Mouse (Mus musculus) ovary, postnatal 36 days (tissue): ENCODE measurements around the gene Nrxn1.
"Not testable (repeated sequence)": the region's sequence is repeated elsewhere in the genome, so short reads cannot be mapped to it uniquely, and the experiment has no call there.

Experiments used
- DNase-seq: peaks from one replicate; pipeline ENCODE4 v3.0.0; 2022; ENCODE audit warnings: low spot score, mixed read lengths

Gene Nrxn1

DNA sequence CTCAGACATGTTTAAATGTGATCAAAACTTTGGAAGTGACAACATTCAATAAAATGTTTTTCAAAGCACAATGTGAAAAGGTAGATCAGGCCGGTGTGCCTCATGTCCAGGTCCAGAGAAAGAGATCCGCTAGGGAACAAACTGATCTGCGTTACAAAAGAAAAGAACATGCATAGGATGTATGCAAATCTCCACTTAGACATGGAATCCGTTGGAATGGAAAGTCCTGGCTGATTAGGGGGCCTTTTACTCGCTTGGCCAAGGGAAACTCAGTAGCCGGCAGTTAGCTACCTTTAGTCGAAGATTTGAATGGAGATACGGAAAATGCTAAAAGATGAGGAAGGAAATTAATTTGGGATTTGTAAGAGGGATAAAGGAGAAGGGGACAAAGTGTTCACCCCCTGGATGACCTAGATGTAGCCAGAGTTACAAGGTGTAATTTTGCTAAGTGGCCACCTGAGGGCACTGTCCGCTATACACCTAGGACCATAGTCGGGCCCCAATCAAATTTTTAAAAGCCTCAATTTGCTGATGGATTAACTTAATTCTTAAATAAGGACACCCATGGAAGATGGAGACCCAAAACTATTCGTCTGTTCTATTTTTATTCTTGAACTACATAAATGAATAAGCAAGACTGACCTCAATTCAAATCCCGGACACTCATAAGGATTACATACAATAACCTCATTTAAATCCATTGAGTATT, 508.9 kb downstream of the Nrxn1 start:
- peak; percentile 7 for DNase-seq

DNA sequence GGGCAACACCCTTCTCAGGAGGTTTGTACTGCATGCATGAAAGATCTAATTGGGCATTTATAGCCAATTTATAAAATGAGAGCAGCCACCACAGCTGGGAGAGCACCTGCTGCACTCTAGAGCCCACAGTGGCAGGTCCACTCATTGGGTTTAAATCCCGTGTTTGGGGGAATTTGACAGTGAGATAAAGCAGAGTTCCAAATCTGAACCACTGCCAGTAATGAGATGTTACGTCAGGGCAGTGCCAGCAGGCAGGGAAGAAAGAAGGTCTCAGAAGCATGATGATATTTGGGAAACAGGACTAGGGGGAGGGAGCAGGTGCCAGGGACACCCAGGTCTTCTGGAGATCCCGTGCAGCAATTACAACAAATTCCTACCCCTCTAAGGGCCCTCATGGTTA, 509.7 kb downstream of the Nrxn1 start:
- no peak for DNase-seq

DNA sequence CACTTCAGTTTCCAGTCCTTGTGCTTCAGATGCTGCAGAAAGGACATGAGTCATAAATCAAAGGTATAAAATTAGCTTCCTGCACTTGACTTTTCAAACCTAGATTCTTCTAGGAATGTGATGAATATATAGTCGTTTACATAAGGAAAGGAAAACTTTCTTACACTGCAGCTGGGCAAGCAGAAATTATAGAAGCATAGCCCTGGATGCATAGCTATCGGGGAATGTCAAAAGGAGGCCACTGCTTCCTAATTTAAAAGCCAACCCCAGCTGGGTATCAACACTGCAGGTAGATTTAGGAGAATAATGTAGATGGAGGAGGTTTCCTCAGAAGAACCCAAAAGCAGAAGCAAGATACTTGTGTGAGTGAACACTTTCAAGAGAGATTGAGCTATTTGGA, 523.0 kb downstream of the Nrxn1 start:
- DNase-seq, result no peak

DNA sequence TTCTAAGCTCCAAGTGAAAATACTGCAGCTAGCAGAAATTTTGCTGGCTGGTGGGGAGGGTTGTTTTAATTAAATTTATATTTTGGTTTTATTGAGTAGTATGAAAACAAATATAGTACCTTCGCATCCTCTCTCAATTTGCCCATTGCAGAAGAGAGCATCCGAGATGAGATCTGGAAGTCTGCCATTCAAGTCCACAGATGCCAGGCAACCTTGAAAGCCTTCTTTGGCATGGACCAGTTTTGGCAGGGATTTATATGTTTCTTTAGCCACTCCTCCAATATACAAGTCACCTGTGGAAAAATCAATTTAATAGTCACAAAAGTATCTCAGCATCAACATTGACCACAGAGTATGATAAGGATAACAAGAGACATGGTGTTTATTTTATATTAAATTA, 527.7 kb downstream of the Nrxn1 start:
- no peak for DNase-seq

DNA sequence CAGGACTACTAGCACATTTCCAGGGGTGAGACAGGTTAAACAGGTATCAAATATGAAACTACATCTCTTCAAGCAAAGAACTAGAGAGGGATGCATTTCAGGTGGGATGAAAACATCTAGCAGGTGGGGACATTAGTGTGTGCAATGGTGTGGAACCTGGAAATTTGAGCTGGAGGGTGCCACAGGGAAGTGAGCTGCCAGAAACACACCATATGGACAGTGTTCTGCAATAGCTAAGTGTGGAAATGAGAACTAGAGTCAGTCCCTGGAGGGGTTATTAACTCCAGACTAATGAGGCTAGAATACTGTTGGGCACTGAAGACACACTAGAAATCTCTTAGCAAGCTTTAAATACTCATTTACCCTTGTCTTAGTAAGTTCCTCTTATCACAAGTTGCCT, 536.5 kb downstream of the Nrxn1 start:
- DNase-seq, result no peak

DNA sequence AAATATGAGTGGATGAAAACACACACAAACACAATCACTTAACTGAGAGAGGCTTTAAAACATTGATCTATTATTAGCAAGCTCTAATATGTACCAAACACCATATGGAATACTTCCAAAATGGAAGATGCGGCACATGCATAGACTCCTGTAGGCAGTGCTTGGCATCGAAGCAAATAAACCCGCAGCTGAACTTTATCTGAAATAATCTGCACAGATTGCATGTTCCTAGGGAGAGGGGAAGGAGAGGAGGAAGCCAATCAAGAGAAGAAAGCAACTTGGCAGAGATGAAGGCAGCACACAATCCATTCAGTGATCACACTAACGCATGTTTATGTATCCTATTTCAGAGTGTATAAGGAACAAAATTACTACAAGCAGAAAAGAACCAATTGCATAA, 542.5 kb downstream of the Nrxn1 start:
- DNase-seq, result no peak

DNA sequence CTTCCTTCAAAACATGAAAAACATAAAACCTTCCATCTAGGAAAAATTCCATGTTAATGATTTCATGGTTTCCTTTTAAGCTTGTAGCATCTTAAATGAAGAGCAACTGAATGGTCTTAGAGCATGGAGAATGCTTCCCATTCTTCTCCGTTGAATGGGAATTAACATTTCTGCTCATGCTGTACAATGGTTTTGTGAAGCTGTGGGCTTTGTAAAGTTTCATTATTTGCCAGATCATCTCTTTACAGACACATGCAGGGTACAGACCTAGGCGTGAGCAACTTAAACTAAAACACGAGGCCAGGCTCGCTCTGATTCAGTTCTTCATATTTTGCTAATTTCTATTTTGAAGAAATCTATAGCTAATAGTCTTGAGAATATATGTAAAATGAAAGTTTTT, 546.1 kb downstream of the Nrxn1 start:
- DNase-seq, result no peak

DNA sequence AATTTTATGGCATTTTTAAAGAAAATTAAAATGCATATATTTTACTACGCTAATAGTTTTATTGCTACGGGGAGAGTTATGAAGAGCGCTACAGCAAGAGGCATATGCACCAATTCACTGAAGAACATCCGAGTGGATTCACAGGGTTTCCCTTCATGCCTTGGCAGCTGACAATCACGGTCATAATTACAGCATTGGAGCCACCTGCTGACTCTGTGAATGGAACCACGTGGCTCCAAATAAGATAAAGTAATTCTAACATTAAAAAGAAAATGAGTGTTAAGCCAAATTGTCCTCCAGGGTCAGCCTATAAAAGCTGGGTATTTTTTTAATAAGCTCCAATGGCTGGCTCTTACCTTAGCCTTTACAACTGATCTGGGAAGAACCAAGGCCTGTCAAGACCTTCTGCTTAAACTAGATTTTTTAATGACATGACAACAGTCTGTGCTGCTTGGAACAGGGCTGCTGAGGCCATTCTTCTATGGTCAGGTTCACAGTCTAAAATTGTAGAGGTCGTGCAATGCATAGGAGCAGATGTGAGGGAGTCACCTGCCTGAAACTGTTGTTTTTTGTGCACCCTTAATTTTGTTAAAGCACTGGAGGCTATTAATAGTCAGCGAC, 548.1 kb downstream of the Nrxn1 start:
- no peak for DNase-seq

DNA sequence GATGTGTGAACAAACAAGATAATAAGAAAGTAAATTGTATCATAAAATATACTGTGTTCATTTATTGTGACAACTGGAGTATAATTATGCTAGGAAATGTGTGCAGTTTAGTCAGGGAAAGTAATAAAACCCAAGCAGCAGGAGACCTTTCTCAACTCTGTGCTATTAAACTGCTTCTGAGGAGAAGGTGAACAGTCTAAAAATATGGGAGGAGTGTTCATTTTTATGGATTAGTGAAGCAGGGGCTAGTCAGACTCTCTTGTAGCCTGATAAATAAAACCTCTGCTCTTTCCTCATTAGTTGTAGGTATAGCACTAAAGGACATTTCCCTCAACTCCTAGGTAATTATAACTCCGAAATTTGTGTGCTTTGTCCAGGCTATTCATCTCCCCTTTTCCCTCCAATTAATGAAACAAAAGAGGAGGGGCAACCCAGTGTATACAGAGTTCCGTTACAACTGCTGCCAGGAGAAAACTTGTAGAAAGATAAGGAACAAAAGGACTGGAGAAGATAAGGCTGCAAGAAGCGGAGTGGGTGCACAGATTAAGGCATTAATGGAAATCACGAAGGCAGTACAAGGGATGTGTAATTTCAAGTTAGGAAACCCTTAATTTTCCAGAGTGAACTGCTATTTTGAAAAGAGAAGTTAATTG, 548.8 kb downstream of the Nrxn1 start:
- DNase-seq, result no peak

DNA sequence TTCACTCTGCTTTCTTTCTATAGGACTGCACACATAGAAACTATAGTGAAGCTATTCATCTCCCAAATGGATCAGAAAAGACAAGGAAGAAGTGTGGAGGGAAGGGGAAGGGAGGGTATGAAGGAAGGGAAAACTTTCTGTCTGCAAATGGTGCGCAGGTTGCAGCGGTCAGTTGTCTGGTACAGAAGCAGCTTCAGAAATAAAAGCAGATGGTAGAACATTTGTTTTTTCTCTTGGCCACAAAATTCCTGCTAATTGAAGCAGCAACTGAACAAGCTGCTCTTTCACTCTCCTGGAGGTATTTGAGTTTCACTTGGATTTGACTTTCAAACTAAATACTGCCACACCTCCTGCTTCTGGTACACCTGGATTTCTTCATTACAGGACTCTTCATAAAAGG, 561.4 kb downstream of the Nrxn1 start:
- DNase-seq, result no peak

DNA sequence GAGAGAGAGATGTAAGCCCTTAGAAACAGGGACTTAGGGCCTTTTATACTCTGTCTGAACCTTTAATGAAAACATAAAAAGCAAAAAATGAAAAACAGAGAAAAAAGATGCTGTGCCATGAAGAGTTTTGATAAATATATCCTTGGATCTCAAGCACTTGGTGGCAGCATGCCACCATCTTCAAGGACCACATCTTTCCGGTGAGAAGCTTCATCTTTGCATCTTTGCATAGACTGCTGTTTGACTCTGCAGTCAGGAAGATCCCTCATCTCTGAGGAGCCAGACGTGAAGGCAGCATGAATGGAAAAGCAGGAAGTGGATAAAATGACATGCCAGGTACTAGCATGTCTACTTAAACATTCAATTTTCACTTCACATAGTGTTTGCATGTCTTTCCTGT, 586.8 kb downstream of the Nrxn1 start:
- DNase-seq, result no peak

DNA sequence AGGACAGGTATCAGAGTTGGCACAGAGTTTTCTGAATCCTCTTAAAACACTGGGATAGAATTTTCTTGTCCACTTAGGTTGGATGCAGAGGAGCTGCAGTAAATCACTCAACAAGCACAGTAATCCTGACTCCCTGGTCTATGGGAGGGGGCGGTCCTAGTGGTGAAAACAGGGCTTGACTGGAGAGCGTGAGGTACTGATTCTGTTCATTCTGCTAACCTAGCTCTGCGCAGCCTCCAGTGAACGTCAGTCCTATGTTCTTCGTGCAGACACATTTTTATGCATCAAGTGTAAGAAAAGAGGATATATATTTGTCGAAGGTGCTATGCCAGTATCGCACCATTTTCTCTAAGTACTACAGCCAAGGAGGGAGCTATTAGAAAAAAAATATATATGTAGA, 588.9 kb downstream of the Nrxn1 start:
- not testable (repeated sequence) for DNase-seq

DNA sequence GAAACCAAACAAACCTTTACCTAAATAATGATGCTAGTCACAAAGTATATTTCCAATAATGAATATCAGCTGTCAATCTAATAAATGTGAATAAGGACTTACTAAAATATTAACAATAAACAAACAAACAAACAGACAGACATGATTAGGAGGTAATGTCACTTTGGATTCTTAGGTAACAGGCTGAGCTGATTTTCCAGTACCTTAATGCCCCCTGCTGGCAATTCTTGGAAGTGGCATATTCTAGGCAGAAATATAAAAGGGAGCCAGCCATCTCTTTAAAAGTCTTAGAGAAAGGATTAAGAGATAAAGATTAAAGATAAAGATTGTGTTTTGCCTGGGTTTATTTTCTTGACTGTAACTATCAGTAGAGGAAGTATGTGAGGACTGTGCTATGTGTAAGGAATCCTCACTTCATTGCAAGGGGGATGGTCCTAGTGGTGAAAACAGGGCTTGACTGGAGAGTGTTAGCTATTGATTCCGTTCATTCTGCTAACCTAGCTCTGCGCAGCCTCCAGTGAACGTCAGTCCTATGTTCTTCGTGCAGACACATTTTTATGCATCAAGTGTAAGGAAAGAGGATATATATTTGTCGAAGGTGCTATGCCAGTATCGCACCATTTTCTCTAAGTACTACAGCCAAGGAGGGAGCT, 591.7 kb downstream of the Nrxn1 start:
- peak; percentile 9 for DNase-seq

DNA sequence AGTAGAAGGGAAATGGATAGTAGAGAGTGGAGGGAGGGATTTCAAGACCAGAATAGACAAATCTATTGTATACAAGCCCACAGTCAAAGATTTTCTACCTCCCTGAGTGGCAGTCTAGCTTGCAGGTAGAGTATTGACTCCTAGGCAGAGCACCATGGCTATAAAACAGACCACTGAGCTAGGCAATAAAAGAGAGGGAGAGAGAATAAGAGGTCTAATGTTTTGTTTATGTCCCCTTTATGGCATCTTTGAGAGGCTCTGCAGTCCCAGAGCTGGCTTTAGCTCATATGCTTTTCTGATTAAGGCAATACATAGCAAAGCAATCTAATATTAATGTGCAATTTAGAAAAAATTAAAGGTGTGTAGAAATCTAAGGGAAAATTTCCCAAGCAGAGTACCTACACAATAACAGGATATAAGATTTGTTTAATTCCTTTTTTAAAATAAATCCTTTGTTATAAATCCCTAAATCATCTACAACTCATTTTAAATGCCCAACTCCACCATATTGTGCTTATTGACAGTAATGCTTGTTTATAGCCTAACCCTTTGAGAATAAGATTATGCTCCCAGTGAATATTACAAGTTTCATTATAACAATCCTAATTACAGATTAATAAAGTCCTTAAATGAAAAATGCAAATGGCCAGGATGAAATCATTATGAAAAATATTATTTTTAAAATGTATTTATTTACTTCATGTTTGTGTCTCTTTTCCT, 613.2 kb downstream of the Nrxn1 start:
- no peak for DNase-seq

DNA sequence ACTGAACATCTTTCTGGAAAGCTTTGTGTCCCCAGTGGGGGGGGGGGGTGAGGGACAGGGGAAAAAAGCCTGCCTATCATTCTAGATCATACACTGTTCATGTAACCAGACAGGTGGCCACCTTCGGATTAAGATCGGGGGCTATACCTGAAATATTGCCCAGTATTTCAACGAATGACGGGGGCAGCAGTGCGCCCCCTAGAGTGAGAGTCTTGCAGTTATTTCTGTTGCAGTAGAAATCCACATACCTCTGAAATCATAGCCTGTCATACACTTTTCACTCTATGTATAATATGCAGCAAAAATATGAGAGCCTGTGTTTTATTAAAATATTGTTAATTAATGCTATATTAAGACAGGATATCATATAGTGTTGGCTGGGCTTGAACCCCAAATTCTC, 636.1 kb downstream of the Nrxn1 start:
- DNase-seq, result no peak

DNA sequence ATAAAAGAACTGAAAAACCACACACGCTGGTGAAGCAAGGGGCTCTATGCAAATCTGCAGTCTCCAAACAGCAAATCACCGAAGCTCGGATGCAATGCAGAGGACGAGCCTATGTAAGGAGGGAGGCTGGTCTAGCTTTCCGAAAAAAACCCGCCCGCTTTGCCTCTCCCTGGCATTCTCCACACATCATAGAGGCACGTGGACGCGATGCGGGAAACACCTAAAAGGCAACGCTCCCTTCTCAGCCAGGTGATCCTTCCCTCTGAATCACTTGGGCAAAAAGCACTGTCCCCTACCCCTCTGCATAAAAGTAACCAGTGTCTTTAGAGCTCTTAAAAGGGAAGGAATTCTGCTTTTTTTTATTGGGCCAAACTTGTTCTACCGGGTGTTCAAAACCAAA, 637.0 kb downstream of the Nrxn1 start:
- DNase-seq, result peak; percentile 7

DNA sequence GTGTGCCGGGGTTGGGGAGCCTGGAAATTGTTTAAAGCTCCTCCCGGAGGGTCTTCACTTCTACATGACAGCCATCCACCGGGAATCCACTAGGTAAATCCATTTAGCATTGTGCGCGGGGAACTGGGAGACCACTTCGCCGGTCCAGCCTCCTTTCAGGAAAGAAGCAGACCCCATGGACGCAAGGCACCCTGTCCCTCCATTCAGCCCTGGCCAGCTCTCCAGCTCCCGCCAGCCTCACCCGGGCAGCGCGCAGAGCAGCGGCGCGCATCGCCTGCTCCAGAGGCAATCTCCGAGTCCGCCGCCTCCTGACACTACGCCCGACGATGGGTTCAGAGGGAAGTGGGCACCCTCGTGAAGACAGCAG, 637.5 kb downstream of the Nrxn1 start:
- DNase-seq, result peak; percentile 25

DNA sequence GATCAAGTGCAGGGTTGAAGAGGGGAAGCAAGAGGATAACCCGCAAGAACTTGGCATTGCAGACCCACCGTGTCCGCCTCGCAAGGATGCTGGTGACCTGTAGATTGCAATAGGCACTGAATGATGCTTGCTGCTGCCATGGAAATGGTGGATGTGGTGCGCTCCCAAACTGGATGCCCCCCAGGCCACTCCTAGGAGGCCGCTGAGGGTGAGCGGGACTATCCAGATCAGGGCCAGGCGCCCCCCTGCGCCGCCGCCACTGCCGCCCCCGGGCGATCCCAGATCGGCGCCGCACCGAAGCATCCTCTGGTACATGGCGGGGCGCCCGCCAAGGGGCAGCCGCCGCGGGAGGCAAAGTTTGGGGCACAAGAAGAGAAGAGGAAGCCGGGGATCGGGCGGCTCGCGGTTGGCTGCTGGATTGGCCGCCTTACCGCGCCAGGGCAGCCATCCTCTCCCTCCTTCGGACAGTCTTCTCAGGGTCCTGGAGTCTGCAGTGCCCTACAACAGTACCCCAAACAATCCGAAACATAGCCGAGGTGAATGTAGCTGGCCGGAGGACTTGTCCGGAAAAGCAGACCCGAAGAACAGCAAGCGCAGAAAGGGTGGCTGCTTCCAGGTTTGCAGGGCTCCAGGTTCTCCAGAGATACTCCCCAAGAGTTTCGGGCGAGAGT, 638.0 kb downstream of the Nrxn1 start:
- DNase-seq, result peak; percentile 6

DNA sequence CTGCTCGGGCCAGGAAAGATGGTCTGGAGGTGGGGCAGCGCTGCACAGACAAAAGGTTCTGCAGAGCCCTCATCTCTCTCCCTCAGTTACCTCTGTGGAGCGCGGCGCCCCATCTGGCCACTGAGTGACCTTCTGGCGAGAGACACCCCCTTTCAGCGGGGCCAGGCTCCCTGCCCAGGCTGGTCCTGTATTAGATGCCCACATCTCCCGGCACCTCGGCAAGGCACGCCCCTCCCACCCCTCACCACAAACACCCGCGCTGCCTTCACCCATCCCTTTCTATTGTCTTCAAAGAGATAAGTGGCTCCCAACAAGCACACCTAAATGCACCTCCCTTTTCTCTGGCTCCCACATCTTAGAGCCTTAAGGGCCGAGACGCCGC, 638.5 kb downstream of the Nrxn1 start:
- no peak for DNase-seq

DNA sequence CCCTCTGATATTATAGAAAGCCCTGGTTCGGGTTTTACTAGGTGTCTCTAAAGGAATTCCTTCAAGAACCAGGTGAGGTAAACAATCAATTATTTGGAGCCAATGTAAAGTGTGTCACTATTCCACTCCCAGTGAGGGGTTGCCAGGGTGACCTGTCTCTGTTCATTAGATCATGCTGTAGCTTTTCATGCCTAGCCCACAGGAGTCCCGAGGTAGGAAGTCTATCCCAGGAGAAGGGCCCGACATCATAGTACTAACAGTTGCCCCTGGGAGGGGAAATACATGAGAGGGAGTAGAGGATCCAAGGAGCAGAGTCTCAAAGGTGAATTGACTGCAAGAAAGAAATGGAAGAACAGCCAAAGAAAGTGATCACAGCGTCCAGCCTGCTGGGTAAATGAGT, 639.6 kb downstream of the Nrxn1 start:
- no peak for DNase-seq

DNA sequence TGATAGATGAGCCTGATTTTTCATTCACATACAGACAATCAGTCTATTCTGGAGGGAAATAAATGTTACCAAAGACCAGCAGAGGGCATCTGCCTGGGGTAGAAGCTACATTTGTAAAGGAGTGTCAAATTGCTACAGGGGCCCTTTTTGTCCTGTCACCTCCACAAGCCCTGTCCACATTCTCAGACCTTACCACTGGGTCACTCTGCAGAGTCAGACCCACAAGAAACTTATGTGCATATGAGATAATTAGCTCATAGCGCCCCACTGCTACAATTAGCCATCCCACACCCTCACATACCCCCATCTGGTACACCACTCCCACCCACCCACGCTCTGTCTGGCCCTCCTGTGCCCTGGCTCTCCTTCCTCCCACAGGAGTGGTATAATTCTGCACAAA, 640.1 kb downstream of the Nrxn1 start:
- no peak for DNase-seq

DNA sequence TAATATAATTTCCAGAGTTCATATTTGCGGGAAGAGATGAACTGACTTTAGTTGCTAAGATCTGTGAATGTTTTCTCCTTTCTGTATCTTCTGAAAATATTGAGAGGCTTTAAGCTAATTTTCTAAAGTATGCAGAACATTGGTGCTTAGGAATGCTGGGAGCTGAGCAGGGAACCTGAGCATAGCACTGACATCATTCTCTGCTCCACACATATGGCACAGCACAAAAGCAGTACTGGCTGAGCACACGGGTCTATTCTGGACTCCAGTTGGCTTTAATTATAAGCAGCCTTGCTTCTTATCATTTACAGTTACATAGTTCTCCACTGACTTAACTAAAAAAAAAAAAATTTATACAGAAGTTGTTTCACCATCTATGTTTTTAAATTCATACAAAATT, 641.5 kb downstream of the Nrxn1 start:
- DNase-seq, result no peak
